Mouse (Mus musculus) heart, postnatal 36 days (tissue): ENCODE measurements around the gene Gm5565. TPM values are rescaled to one million over a fixed set of nuclear protein-coding genes. Genes with fewer than 3 reads are reported as not detected.
"Not testable (repeated sequence)": the region's sequence is repeated elsewhere in the genome, so short reads cannot be mapped to it uniquely, and the experiment has no call there.

Experiments
- DNase-seq, 2 experiments: peaks; one replicate each; pipeline ENCODE4 v3.0.0; 2021 to 2022
- intact Hi-C: fragments of 180-260 bp; cut with DNase I; formaldehyde crosslinking; loops from one replicate; pipeline ENCODE4 v1.15.1; 2025
- total RNA-seq, 2 experiments: library from RNA; stranded (reverse); gene quantifications; 2 replicates each; pipeline ENCODE4 v1.2.3; 2021

Gene Gm5565
- not detected for total RNA-seq

- intact Hi-C loops, DNase-seq: not testable (repeated sequence)
Observed at GRCm38 (mm10) chr5:146160439-146160838, at the start of gene Gm5565. Gm5565 (minus strand) TSS chr5:146160539.

- intact Hi-C loops: no loop called here
- DNase-seq: no peak
Observed at GRCm38 (mm10) chr5:146205537-146205936, 45.2 kb upstream of the Gm5565 start.

GRCm38 (mm10) chr5:146203921-146204320 is 43.6 kb upstream of the Gm5565 start:
- DNase-seq: no peak
- intact Hi-C loops: no loop called here

- intact Hi-C loops: no loop called here
- DNase-seq: no peak
Observed at GRCm38 (mm10) chr5:146200580-146200979, 40.2 kb upstream of the Gm5565 start.

- intact Hi-C loops: no loop called here
Observed at GRCm38 (mm10) chr5:146199540-146199939, 39.2 kb upstream of the Gm5565 start.

GRCm38 (mm10) chr5:146199073-146199472 is 38.7 kb upstream of the Gm5565 start:
- intact Hi-C loops: no loop called here
- no peak for DNase-seq

More at GRCm38 (mm10) chr5:146199540-146199939, 39.2 kb upstream of the Gm5565 start:
- no peak for DNase-seq

GRCm38 (mm10) chr5:146193360-146193759 is 33.0 kb upstream of the Gm5565 start:
- intact Hi-C loops: no loop called here

GRCm38 (mm10) chr5:146190501-146191269 is 30.3 kb upstream of the Gm5565 start:
- no peak for DNase-seq
- intact Hi-C loops: no loop called here

More at GRCm38 (mm10) chr5:146193360-146193759, 33.0 kb upstream of the Gm5565 start:
- DNase-seq: no peak

GRCm38 (mm10) chr5:146190093-146190492 is 29.8 kb upstream of the Gm5565 start:
- intact Hi-C loops: no loop called here
- DNase-seq: no peak

GRCm38 (mm10) chr5:146188712-146189111 is 28.4 kb upstream of the Gm5565 start:
- no peak for DNase-seq
- intact Hi-C loops: loop anchor here (5.0 kb wide), 1 partner anchor 229 kb away; no protein-coding TSS in a partner anchor

- intact Hi-C loops: loop anchor here (5.0 kb wide), 1 partner anchor 229 kb away; no protein-coding TSS in a partner anchor
- DNase-seq: no peak
Observed at GRCm38 (mm10) chr5:146188144-146188543, 27.8 kb upstream of the Gm5565 start.

GRCm38 (mm10) chr5:146187441-146187840 is 27.1 kb upstream of the Gm5565 start:
- intact Hi-C loops: loop anchor here (1.0 to 5.0 kb wide), 3 partner anchors 116 to 230 kb away; no protein-coding TSS in a partner anchor

GRCm38 (mm10) chr5:146185204-146185603 is 24.9 kb upstream of the Gm5565 start, which contains the start of gene 1700001J03Rik:
1700001J03Rik (minus strand) TSS chr5:146185304.
- not testable (repeated sequence) for DNase-seq
- intact Hi-C loops: loop anchor here (5.0 kb wide), 1 partner anchor 232 kb away; no protein-coding TSS in a partner anchor

More at GRCm38 (mm10) chr5:146187441-146187840, 27.1 kb upstream of the Gm5565 start:
- DNase-seq: peak; percentile 55 to 68

- peak in 1 of 2 experiments; percentile 6 for DNase-seq
- intact Hi-C loops: not testable (repeated sequence)
Observed at GRCm38 (mm10) chr5:146172744-146173143, 12.4 kb upstream of the Gm5565 start.

GRCm38 (mm10) chr5:146170621-146171020 is 10.3 kb upstream of the Gm5565 start, which contains the start of gene Gm6309:
Gm6309 (minus strand) TSS chr5:146170721.
- intact Hi-C loops, DNase-seq: not testable (repeated sequence)

- DNase-seq, intact Hi-C loops: not testable (repeated sequence)
Observed at GRCm38 (mm10) chr5:146158326-146158725, 2.0 kb downstream of the Gm5565 start.

GRCm38 (mm10) chr5:146150454-146150853 is 9.9 kb downstream of the Gm5565 start:
- no peak for DNase-seq
- intact Hi-C loops: no loop called here

- intact Hi-C loops: loop anchor here (5.0 kb wide), 1 partner anchor 419 kb away; no protein-coding TSS in a partner anchor
- DNase-seq: no peak
Observed at GRCm38 (mm10) chr5:146147903-146148302, 12.4 kb downstream of the Gm5565 start.
